Mouse (Mus musculus): ENCODE measurements around the gene Drp2. TPM values are rescaled to one million over a fixed set of nuclear protein-coding genes. Genes with fewer than 3 reads are reported as not detected.

Gene Drp2
- polyA plus RNA-seq, 1 experiment = 0.39 TPM

DNA sequence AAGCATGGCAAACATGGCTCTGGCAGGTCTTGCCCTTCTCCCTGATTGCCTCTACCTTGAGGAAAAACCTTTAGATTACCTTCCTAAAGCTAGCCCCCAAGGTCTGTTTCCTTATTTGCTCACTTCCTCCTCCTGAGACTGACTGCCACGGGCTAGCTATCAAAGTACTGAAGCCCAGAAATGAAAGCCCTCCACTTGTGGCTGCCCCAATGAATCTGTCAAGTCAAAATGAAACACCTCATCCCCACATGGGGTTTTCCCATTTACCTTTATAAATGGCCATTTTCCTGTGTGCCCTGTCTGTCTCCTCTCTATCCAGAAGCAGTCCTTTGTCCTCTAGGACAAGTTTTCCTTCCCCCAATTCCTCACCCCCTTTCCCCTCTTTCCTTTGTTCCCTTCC lies 30.2 kb upstream of the Drp2 start:
- Histone ChIP-seq H3K9me3 (replicated peaks; ENCODE audit: control insufficient read depth, insufficient read depth, low read length, poor library complexity, severe bottlenecking) (no peaks in the 10 kb centered on the region), H3K36me3 (ENCODE audit: control insufficient read depth, insufficient read depth, low read length, poor library complexity, severe bottlenecking) (no peaks in the 10 kb centered on the region), H3K4me1 (ENCODE audit: control insufficient read depth, insufficient read depth, low read length) (no peaks in the 10 kb centered on the region), H3K27me3 (ENCODE audit: control insufficient read depth, insufficient read depth, low read length, poor library complexity, severe bottlenecking) (no peaks in the 10 kb centered on the region), H3K27ac (ENCODE audit: insufficient read depth, low read length) (no peak overlapping the region), H3K4me3 (ENCODE audit: low read depth, low read length) (no peak overlapping the region), H3K9ac (ENCODE audit: low read depth, poor library complexity, severe bottlenecking) (no peak overlapping the region)
- TF ChIP-seq POLR2A (IDR thresholded peaks at IDR 0.05; ENCODE audit: insufficient read depth, low read length) (no peak), CTCF (IDR thresholded peaks at IDR 0.05; ENCODE audit: low read depth, low read length) (no peak), EP300 (IDR thresholded peaks at IDR 0.05; ENCODE audit: insufficient read depth, low read depth, low read length) (no peak)

DNA sequence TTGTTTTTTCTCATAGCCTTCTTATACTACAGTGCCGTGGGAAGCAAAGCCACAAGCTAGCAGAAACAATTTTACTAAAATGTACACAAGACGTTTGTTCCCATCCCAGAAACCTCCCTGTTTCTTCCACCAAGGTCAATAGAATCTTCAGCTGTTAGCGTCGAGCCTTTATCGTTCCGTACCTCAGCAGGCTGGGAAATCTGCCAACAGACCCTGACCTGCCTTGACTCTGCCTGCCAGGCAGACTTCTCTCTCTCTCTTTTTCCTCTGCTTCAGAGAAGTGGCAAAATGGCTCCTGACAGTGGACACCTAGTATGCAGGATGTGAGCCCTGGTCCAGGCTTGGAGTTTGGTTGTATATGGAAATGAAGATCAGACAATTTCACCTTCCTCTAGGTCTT lies 19.5 kb upstream of the Drp2 start:
- no peaks in the 10 kb centered on the region for H3K36me3 ChIP-seq (ENCODE audit: control insufficient read depth, insufficient read depth, low read length, poor library complexity, severe bottlenecking)
- H3K27ac ChIP-seq (ENCODE audit: insufficient read depth, low read length) = no peak overlapping the region
- no peak overlapping the region for H3K9ac ChIP-seq (ENCODE audit: low read depth, poor library complexity, severe bottlenecking)
- no peaks in the 10 kb centered on the region for H3K9me3 ChIP-seq (replicated peaks; ENCODE audit: control insufficient read depth, insufficient read depth, low read length, poor library complexity, severe bottlenecking)
- H3K4me1 ChIP-seq (ENCODE audit: control insufficient read depth, insufficient read depth, low read length) = no peaks in the 10 kb centered on the region
- H3K4me3 ChIP-seq (ENCODE audit: low read depth, low read length) = no peak overlapping the region
- TF ChIP-seq POLR2A (IDR thresholded peaks at IDR 0.05; ENCODE audit: insufficient read depth, low read length) (no peak), CTCF (IDR thresholded peaks at IDR 0.05; ENCODE audit: low read depth, low read length) (no peak), EP300 (IDR thresholded peaks at IDR 0.05; ENCODE audit: insufficient read depth, low read depth, low read length) (no peak)
- no peaks in the 10 kb centered on the region for H3K27me3 ChIP-seq (ENCODE audit: control insufficient read depth, insufficient read depth, low read length, poor library complexity, severe bottlenecking)

DNA sequence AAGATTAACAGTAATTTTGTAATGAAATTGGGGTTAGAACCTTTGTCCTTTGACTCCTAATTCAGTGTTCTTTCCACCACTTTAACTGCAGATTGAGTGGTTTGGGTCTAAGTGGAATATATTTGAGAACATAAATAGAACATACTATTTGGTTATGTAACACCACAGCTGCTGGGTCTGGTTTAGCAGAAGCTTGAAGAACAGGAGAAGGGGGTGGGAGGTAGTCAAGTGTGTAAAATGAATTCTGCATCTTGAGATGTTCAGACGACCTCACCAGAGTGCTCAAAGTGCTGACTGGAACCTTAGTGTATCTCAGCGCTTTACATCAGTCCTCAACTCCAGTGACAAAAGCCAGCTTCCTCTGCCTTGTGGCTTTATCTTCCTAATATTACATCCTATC lies 5.4 kb upstream of the Drp2 start:
- no peak overlapping the region for H3K9ac ChIP-seq (ENCODE audit: low read depth, poor library complexity, severe bottlenecking)
- H3K27ac ChIP-seq (ENCODE audit: insufficient read depth, low read length) = no peak overlapping the region
- H3K27me3 ChIP-seq (ENCODE audit: control insufficient read depth, insufficient read depth, low read length, poor library complexity, severe bottlenecking) = no peaks in the 10 kb centered on the region
- H3K4me3 ChIP-seq (ENCODE audit: low read depth, low read length) = no peak overlapping the region
- H3K4me1 ChIP-seq (ENCODE audit: control insufficient read depth, insufficient read depth, low read length) = no peaks in the 10 kb centered on the region
- no peaks in the 10 kb centered on the region for H3K36me3 ChIP-seq (ENCODE audit: control insufficient read depth, insufficient read depth, low read length, poor library complexity, severe bottlenecking)
- H3K9me3 ChIP-seq (replicated peaks; ENCODE audit: control insufficient read depth, insufficient read depth, low read length, poor library complexity, severe bottlenecking) = no peaks in the 10 kb centered on the region
- no peak for TF ChIP-seq EP300 (IDR thresholded peaks at IDR 0.05; ENCODE audit: insufficient read depth, low read depth, low read length)
- TF ChIP-seq POLR2A (IDR thresholded peaks at IDR 0.05; ENCODE audit: insufficient read depth, low read length) = no peak
- no peak for TF ChIP-seq CTCF (IDR thresholded peaks at IDR 0.05; ENCODE audit: low read depth, low read length)

DNA sequence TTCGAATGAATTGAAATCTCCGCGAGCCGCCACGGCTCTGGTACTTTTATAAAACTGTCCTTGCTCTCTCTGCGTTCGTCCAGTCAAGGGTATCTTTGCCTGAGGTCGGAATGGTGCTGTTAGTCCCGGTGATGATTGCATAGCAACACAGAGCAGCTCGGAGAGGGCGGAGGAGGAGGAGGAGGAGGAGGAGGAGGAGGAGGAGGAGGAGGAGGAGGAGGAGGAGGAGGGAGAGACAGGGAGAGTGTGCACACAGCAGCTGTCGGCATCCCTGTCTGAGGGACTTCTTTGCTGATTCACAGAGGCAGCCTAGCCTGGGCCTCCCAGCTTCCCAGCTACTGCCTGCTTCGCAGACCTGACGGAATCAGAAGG lies 219 bp downstream of the Drp2 start:
- H3K36me3 ChIP-seq (ENCODE audit: control insufficient read depth, insufficient read depth, low read length, poor library complexity, severe bottlenecking) = no peaks in the 10 kb centered on the region
- TF ChIP-seq POLR2A (IDR thresholded peaks at IDR 0.05; ENCODE audit: insufficient read depth, low read length) (no peak), EP300 (IDR thresholded peaks at IDR 0.05; ENCODE audit: insufficient read depth, low read depth, low read length) (no peak), CTCF (IDR thresholded peaks at IDR 0.05; ENCODE audit: low read depth, low read length) (no peak)
- no peaks in the 10 kb centered on the region for H3K9me3 ChIP-seq (replicated peaks; ENCODE audit: control insufficient read depth, insufficient read depth, low read length, poor library complexity, severe bottlenecking)
- no peaks in the 10 kb centered on the region for H3K27me3 ChIP-seq (ENCODE audit: control insufficient read depth, insufficient read depth, low read length, poor library complexity, severe bottlenecking)
- no peaks in the 10 kb centered on the region for H3K4me1 ChIP-seq (ENCODE audit: control insufficient read depth, insufficient read depth, low read length)
- no peak overlapping the region for H3K9ac ChIP-seq (ENCODE audit: low read depth, poor library complexity, severe bottlenecking)
- no peak overlapping the region for H3K4me3 ChIP-seq (ENCODE audit: low read depth, low read length)
- H3K27ac ChIP-seq (ENCODE audit: insufficient read depth, low read length) = no peak overlapping the region

DNA sequence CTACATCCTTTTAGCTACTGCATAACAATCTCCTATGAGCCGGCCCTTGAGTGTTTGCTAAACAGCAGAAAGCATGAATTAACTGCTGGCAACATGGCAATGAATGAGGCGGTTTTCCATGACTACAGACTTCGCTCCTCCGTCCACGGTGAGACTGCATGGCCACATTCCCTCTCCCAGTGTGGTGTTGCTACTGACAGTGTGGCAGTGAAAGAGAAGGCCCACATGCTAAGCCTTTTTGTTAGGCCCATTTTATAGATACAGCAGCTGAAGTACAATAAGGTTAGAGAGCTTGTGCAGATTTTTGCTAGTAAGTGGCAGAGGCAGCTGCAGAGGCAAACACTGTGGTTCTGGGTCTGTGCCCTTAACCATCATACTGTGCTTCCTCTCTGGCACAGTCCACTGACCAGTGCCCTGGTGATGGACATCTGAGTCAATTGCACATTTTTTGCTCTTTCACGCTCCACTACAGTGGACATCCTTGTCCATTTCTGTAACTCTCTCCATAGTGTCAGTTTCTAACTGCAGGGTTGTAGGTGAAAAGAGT lies 5.1 kb downstream of the Drp2 start:
- no peaks in the 10 kb centered on the region for H3K36me3 ChIP-seq (ENCODE audit: control insufficient read depth, insufficient read depth, low read length, poor library complexity, severe bottlenecking)
- H3K27ac ChIP-seq (ENCODE audit: insufficient read depth, low read length) = no peak overlapping the region
- no peak overlapping the region for H3K9ac ChIP-seq (ENCODE audit: low read depth, poor library complexity, severe bottlenecking)
- TF ChIP-seq POLR2A (IDR thresholded peaks at IDR 0.05; ENCODE audit: insufficient read depth, low read length) (no peak), CTCF (IDR thresholded peaks at IDR 0.05; ENCODE audit: low read depth, low read length) (no peak), EP300 (IDR thresholded peaks at IDR 0.05; ENCODE audit: insufficient read depth, low read depth, low read length) (no peak)
- no peak overlapping the region for H3K4me3 ChIP-seq (ENCODE audit: low read depth, low read length)
- no peaks in the 10 kb centered on the region for H3K27me3 ChIP-seq (ENCODE audit: control insufficient read depth, insufficient read depth, low read length, poor library complexity, severe bottlenecking)
- no peaks in the 10 kb centered on the region for H3K4me1 ChIP-seq (ENCODE audit: control insufficient read depth, insufficient read depth, low read length)
- H3K9me3 ChIP-seq (replicated peaks; ENCODE audit: control insufficient read depth, insufficient read depth, low read length, poor library complexity, severe bottlenecking) = no peaks in the 10 kb centered on the region

DNA sequence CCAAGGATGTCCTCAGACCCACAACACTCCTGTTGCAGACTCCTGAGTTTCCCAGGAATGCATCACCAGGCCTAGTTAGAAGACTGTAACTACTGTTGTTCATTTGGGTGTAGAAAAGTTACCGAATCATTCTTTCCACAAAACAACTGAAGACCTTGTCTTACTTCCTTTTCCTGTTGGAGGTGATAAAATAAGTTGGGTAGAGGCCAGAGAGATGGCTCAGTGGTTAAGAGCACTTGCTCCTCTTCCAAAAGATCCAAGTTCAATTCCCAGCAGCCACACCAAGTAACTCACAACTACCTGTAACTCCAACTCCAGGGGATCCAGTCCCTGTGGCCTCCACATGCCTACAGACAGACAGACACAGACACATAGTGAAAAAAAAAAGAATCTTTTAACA lies 7.7 kb downstream of the Drp2 start:
- H3K27ac ChIP-seq (ENCODE audit: insufficient read depth, low read length) = no peak overlapping the region
- TF ChIP-seq POLR2A (IDR thresholded peaks at IDR 0.05; ENCODE audit: insufficient read depth, low read length) = no peak
- TF ChIP-seq CTCF (IDR thresholded peaks at IDR 0.05; ENCODE audit: low read depth, low read length) = no peak
- no peak for TF ChIP-seq EP300 (IDR thresholded peaks at IDR 0.05; ENCODE audit: insufficient read depth, low read depth, low read length)
- H3K9ac ChIP-seq (ENCODE audit: low read depth, poor library complexity, severe bottlenecking) = no peak overlapping the region
- no peaks in the 10 kb centered on the region for H3K27me3 ChIP-seq (ENCODE audit: control insufficient read depth, insufficient read depth, low read length, poor library complexity, severe bottlenecking)
- H3K4me1 ChIP-seq (ENCODE audit: control insufficient read depth, insufficient read depth, low read length) = no peaks in the 10 kb centered on the region
- no peaks in the 10 kb centered on the region for H3K36me3 ChIP-seq (ENCODE audit: control insufficient read depth, insufficient read depth, low read length, poor library complexity, severe bottlenecking)
- no peak overlapping the region for H3K4me3 ChIP-seq (ENCODE audit: low read depth, low read length)
- no peaks in the 10 kb centered on the region for H3K9me3 ChIP-seq (replicated peaks; ENCODE audit: control insufficient read depth, insufficient read depth, low read length, poor library complexity, severe bottlenecking)
